Mouse (Mus musculus) lung, postnatal 0 days (tissue): ENCODE results near the gene Ncf2.

Experiments
- CTCF ChIP-seq: IDR thresholded peaks from 2 replicates; pipeline ENCODE4 v1.5.1; 2016; ENCODE audit warnings: antibody characterized with exemption, mild to moderate bottlenecking
- EP300 ChIP-seq: IDR thresholded peaks from 2 replicates; pipeline ENCODE4 v1.6.1; 2016; ENCODE audit warnings: antibody characterized with exemption, mild to moderate bottlenecking, control low read depth

DNA sequence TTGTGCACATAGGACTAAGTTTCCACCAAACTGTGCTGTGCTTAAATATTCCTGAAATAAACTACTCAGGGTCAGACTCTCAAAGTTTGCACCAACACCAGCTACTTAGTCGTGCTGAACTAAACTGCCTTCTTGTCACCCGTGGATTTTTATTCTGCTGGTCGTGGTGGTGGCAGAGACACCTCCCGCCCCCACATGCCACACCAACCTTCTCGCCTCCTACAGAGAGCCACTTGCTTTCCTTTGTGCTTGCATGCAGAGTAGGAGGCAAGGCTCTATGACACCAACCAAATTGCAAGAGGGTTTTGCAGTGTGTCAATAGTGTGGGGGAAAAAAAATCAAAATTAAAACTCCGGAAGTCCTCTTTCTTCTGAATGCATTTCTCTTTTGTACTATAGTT is 19.6 kb downstream of the Ncf2 start:
- TF ChIP-seq CTCF (no peak), EP300 (no peak)
